Mouse (Mus musculus): ENCODE results near the gene Acaa1a.

The Acaa1a gene

DNA sequence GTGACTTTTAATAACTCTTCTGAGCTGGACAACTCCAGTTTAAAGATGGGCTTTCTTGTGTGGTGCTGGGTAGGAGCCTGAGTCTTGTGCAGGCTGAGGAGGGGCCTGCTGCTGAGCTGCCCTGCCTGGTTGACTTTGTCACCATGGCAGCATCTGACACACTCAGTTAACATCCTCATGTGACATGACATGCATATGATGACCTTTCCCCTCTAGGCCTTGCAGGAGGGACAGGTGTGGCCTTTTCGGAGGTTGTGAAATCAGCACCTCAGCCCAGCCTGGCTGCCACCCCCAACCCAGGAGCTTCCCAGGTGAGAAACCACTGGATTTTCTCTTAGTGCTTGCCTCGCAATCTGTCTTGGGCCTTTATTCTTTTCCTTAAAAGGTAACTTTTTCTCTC lies 50.7 kb downstream of the Acaa1a start:
- ATAC-seq (ENCODE audit: low TSS enrichment) = no peak

DNA sequence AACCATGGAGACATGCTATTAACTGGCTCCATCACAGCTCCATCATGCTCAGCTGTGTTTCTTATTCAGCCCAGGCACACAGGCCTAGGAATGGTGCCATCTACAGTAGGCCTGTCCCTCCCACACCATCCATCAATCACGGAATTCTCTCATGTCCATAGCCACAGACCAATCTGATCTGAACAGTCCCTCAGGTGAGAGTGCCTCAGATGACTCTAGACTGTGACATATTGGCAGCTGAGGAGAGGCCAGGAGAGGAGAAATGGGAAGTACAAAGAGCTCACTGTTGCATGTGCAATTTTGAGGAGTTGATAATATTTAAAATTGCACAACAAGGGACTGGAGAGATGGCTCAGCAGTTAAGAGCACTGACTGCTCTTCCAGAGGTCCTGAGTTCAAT lies 55.3 kb downstream of the Acaa1a start:
- no peak for ATAC-seq (ENCODE audit: low TSS enrichment)

Measured in frontal cortex, adult (tissue).